Mouse (Mus musculus): ENCODE measurements around the gene Adra2c. TPM values are rescaled to one million over a fixed set of nuclear protein-coding genes. Genes with fewer than 3 reads are reported as not detected.

Adra2c gene
- under 1 TPM; 0.12 to 0.31 (median 0.17) TPM for total RNA-seq (2022)

GRCm38 (mm10) chr5:35278019-35278418 is at the start of gene Adra2c:
Adra2c (plus strand) TSS chr5:35278319.
- DNase-seq (ENCODE audit: low spot score in 2 of 2) = no peak

GRCm38 (mm10) chr5:35233142-35233541 is 45.0 kb upstream of the Adra2c start:
- DNase-seq (ENCODE audit: low spot score in 2 of 2) = no peak

GRCm38 (mm10) chr5:35237757-35238156 is 40.4 kb upstream of the Adra2c start:
- DNase-seq (ENCODE audit: low spot score in 2 of 2) = no peak

- DNase-seq (ENCODE audit: low spot score in 2 of 2) = no peak
Measured at GRCm38 (mm10) chr5:35238627-35239026, 39.5 kb upstream of the Adra2c start.

GRCm38 (mm10) chr5:35241556-35241955 is 36.6 kb upstream of the Adra2c start:
- DNase-seq (ENCODE audit: low spot score in 2 of 2) = no peak

GRCm38 (mm10) chr5:35244204-35244603 is 33.9 kb upstream of the Adra2c start:
- no peak for DNase-seq (ENCODE audit: low spot score in 2 of 2)

GRCm38 (mm10) chr5:35245555-35246273 is 32.4 kb upstream of the Adra2c start:
- no peak for DNase-seq (ENCODE audit: low spot score in 2 of 2)

- no peak for DNase-seq (ENCODE audit: low spot score in 2 of 2)
Measured at GRCm38 (mm10) chr5:35254964-35255716, 23.0 kb upstream of the Adra2c start.

- no peak for DNase-seq (ENCODE audit: low spot score in 2 of 2)
Measured at GRCm38 (mm10) chr5:35263716-35264115, 14.4 kb upstream of the Adra2c start.

- DNase-seq (ENCODE audit: low spot score in 2 of 2) = no peak
Measured at GRCm38 (mm10) chr5:35267486-35267885, 10.6 kb upstream of the Adra2c start.

GRCm38 (mm10) chr5:35275356-35275755 is 2.8 kb upstream of the Adra2c start:
- DNase-seq (ENCODE audit: low spot score in 2 of 2) = no peak

- no peak for DNase-seq (ENCODE audit: low spot score in 2 of 2)
Measured at GRCm38 (mm10) chr5:35278741-35279695, 899 bp downstream of the Adra2c start.

GRCm38 (mm10) chr5:35279696-35280001 is 1.5 kb downstream of the Adra2c start:
- DNase-seq (ENCODE audit: low spot score in 2 of 2) = no peak

GRCm38 (mm10) chr5:35280002-35280782 is 2.1 kb downstream of the Adra2c start:
- DNase-seq (ENCODE audit: low spot score in 2 of 2) = no peak

GRCm38 (mm10) chr5:35280783-35281165 is 2.7 kb downstream of the Adra2c start:
- no peak for DNase-seq (ENCODE audit: low spot score in 2 of 2)

GRCm38 (mm10) chr5:35285281-35285680 is 7.2 kb downstream of the Adra2c start:
- DNase-seq (ENCODE audit: low spot score in 2 of 2) = no peak

- DNase-seq (ENCODE audit: low spot score in 2 of 2) = no peak
Measured at GRCm38 (mm10) chr5:35286190-35286589, 8.1 kb downstream of the Adra2c start.

GRCm38 (mm10) chr5:35299621-35300020 is 21.5 kb downstream of the Adra2c start:
- no peak for DNase-seq (ENCODE audit: low spot score in 2 of 2)

- DNase-seq (ENCODE audit: low spot score in 2 of 2) = no peak
Measured at GRCm38 (mm10) chr5:35304191-35304590, 26.1 kb downstream of the Adra2c start.

GRCm38 (mm10) chr5:35305332-35305731 is 27.2 kb downstream of the Adra2c start:
- no peak for DNase-seq (ENCODE audit: low spot score in 2 of 2)

GRCm38 (mm10) chr5:35306692-35307091 is 28.6 kb downstream of the Adra2c start:
- DNase-seq (ENCODE audit: low spot score in 2 of 2) = no peak
